Mouse (Mus musculus) spleen, postnatal 4 days (tissue): ENCODE results near the gene Gm3415.
A peak's percentile ranks its signal among the peaks of the same experiment; 100 is the strongest.
"Not testable (repeated sequence)": the region's sequence is repeated elsewhere in the genome, so short reads cannot be mapped to it uniquely, and the experiment has no call there.

ENCODE experiments used
- DNase-seq, 2 experiments: peaks; one replicate each; pipeline ENCODE4 v3.0.0; 2022; ENCODE audit warnings: low spot score in 2 of 2

Gene Gm3415

DNA sequence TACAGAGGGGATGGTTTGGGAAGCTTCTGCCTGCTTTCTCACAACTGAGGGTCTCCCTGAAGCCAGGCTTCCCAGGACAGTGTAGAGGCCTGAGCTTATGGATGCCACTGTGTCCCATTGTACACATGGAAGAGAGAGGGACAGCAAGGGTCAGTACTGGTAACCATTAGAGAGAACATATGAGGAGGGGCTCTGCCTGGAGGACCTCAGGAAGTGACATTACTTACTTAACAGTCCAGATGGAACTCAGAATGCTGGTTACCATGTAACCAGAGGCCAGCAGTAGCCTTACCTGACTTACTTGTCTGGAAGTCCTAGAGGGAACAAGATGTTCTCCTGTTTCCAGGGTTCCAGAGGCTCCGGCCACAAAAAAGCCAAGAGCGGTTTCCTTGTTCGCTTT, at the start of gene Gm3415:
TSS of gene Gm3415 (plus strand) at position 301 of the 400 bp plus-strand sequence.
- not testable (repeated sequence) for DNase-seq

DNA sequence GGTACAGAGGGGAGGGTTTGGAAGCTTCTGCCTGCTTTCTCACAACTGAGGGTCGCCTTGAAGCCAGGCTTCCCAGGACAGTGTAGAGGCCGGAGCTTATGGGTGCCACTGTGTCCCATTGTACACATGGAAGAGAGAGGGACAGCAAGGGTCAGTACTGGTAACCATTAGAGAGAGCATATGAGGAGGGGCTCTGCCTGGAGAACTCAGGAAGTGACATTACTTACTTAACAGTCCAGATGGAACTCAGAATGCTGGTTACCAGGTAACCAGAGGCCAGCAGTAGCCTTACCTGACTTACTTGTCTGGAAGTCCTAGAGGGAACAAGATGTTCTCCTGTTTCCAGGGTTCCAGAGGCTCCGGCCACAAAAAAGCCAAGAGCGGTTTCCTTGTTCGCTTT, 42.1 kb upstream of the Gm3415 start, which contains the start of gene Gm3402:
TSS of gene Gm3402 (plus strand) at position 301 of the 400 bp plus-strand sequence.
- DNase-seq = not testable (repeated sequence)

DNA sequence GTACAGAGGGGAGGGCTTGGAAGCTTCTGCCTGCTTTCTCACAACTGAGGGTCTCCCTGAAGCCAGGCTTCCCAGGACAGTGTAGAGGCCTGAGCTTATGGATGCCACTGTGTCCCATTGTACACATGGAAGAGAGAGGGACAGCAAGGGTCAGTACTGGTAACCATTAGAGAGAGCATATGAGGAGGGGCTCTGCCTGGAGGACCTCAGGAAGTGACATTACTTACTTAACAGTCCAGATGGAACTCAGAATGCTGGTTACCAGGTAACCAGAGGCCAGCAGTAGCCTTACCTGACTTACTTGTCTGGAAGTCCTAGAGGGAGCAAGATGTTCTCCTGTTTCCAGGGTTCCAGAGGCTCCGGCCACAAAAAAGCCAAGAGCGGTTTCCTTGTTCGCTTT, 30.4 kb upstream of the Gm3415 start, which contains the start of gene Gm3404:
TSS of gene Gm3404 (plus strand) at position 301 of the 400 bp plus-strand sequence.
- DNase-seq = peak in 1 of 2 experiments; percentile 48

DNA sequence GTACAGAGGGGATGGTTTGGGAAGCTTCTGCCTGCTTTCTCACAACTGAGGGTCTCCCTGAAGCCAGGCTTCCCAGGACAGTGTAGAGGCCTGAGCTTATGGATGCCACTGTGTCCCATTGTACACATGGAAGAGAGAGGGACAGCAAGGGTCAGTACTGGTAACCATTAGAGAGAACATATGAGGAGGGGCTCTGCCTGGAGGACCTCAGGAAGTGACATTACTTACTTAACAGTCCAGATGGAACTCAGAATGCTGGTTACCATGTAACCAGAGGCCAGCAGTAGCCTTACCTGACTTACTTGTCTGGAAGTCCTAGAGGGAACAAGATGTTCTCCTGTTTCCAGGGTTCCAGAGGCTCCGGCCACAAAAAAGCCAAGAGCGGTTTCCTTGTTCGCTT, 18.6 kb upstream of the Gm3415 start, which contains the start of gene Gm3409:
TSS of gene Gm3409 (plus strand) at position 301 of the 400 bp plus-strand sequence.
- DNase-seq = not testable (repeated sequence)

DNA sequence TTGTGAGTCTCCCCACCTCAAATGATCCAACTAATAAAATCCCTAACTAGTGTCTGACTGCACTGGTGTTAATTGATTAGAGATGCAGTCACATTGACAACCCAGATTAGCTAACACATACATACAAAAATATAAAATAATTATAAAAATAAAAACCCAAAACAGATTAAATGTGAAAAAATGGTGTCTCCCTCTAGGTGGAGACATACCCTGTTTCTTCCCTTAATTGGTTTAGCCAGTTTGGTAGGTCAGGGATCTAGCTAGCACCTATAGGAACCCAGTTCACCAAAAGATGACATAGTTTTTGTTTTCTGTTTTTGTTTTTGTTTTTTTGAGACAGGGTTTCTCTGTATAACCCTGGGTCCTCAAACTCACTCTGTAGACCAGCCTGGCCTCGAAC, 8.3 kb downstream of the Gm3415 start:
- no peak for DNase-seq

DNA sequence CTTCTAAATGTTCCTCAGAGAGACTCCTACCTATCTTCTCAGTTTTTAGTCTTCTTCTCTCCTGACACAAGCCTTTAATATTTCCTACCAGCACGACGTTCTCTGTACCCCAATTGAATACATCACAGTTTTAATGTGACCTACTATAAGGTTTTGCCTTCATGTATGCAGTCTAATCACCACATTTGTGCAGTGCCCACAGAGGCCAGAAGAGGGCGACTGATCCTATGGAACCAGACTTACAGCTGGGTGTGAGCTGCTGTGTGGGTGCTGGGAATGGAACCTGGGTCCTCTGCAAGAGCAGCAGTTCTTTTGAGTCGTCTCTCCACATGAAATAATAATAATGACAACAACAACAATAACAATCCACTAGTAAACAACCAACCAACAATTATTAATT, 11.1 kb downstream of the Gm3415 start:
- DNase-seq = peak in 1 of 2 experiments; percentile 56

DNA sequence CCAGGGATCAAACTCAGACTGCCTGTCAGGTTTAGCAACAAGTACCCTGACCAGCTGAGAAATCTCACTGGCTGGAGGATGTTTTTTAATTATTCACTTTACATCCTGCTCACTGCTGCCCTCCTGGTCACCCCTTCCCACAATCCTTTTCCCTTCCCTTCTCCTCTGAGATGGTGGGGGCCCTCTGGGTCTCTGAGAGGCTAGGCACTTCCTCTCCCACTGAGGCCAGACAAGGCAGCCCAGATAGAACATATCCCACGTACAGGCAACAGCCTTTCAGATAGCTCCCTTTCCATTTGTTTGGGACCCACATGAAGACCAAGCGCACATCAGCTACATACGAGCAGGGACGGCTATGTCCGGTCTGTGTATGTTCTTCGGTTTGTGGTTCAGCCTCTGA, 14.2 kb downstream of the Gm3415 start:
- DNase-seq = peak in 1 of 2 experiments; percentile 43

DNA sequence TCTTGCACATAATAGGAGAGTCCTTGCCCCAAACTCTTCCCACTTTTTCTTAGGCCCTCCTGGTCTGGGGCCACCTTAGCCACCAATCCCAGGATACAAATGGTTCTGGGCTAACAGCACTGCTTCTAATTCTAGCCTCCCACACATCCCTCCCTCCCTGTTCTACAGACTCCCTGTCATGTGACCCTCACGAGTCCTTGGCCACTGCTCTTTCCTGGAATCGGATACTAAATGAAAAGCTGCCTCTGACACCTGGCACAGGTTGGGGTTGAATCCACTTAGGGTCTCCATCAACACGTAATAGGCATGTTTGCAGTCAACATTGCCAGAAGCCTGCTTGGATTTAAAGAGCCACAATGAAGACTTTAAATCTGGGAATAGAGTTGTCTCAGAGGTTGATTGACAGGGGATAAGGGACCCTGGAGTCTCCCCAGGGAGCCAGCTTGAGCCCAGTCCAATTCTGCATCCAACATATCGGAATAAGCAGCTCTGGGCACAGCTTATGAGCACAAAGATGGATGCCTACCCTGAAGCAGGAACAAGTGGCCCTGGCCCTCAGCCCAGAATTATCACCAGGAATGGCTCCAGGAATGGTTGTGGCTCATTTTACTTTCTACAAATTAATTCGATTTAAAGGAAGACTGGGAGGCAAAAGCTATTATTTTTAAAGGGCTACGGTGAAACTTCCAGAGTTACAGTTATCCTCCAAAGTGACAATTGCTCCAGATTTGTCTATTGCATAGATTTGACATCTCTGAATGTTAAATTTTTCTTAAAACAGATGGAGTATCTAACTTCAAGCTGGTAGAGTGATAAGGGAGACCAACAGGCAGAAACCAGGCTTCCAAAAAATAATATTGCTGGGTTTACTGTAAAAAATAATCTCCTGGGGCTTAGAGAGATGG, 16.1 kb downstream of the Gm3415 start:
- DNase-seq = peak in 1 of 2 experiments; percentile 40

DNA sequence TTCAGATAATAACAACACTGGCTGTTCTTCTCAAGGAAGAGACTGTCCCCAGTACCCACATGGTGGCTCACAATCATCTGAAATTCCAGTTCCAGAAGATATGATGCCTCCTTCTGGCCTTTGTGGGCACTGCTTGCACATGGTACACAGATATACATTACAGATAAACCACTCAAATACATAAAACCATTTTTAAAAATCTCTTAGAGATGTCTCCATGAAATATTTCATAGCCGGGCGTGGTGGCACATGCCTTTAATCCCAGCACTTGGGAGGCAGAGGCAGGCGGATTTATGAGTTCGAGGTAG, 16.8 kb downstream of the Gm3415 start:
- not testable (repeated sequence) for DNase-seq

DNA sequence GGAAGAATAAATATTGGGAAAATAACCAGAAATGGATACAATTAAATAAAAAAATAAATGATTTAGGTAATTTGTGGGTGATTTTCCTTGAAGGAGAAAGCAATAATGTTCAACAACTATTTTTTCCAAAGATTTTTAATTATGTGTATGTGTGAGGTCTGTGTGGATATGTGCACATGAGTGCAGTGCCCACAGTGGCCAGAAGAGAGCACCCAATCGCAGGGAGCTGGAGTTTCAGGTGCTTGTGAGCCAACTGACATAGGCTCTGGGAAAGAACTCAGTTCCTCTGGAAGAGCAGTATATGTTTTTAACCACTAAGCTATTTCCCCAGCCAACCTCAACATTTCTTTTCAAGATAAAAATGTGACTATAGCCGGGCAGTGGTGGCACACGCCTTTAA, 20.7 kb downstream of the Gm3415 start:
- DNase-seq = no peak

DNA sequence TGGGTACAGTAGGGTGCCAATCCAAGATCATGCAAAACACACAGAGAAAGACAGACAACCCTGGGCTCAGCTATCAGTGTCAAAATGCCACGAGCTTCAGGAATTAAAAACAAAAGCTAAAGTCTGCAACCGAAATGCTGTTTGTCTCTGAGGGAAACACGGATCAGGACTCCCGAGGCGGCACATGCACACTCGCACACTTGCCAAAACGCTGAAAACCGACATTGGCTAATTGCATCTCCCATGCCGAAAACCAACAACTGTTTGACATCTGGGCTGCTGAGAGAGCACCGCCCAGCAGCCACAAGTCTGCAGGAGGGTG, 28.2 kb downstream of the Gm3415 start:
- no peak for DNase-seq

DNA sequence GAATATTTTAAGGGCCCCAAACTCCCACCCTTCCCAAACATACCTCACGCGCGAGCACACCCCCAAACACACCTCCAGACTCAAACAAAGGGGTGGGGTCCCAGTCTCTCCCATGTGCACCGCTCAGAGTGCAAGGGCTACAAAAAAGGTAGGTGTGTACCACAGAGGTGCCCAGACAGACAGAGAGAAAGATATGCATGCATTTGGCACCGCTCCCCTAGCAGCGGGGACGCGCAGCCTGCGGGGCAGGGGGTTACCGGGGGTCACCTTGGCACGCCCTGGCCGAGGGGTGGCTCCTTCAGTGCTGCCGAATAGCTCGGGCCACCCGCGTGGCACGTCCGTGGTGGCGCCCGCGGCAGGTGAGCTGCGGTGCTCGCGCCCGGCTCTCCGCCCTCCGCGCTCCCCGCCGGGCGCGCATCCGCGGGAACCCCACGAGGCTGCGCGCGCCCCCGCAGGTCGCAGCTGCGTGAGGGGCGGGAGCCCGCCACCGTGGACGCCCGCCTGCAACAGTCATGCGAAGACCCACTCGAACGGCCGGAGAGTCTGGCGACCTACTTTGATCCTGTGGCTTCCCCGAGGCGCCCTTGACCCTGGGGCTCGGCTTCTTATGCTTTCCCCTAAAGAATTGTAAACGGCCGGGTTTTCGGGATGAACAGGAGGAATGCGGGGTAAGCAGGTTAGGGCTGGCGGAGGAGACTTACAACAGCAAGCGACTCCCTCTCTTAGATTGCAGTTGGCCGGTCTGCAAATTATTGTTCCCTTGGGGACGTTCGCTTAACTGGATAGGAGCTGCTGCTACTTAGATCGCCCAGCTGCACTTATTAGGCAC, 28.8 kb downstream of the Gm3415 start, which contains the start of gene Gpr12:
TSS of gene Gpr12 (minus strand) at position 762 of the 829 bp plus-strand sequence.
- DNase-seq = no peak

DNA sequence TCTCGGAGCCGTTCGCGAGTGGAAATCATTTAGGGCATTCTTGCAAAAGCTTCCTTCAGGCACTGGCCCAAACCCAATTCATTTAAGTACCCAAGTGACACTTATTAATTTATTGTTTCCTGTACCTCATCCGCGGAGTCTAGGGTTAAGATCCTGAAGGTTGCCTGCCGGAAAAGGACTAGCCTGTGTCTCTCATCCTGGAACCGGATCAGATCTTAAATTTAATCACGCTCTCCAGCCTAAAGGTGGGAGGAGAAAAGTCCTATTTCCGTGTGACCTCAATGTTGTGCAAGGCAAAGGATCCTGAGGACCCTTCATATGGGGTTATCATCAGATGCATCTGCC, 29.3 kb downstream of the Gm3415 start:
- no peak for DNase-seq

DNA sequence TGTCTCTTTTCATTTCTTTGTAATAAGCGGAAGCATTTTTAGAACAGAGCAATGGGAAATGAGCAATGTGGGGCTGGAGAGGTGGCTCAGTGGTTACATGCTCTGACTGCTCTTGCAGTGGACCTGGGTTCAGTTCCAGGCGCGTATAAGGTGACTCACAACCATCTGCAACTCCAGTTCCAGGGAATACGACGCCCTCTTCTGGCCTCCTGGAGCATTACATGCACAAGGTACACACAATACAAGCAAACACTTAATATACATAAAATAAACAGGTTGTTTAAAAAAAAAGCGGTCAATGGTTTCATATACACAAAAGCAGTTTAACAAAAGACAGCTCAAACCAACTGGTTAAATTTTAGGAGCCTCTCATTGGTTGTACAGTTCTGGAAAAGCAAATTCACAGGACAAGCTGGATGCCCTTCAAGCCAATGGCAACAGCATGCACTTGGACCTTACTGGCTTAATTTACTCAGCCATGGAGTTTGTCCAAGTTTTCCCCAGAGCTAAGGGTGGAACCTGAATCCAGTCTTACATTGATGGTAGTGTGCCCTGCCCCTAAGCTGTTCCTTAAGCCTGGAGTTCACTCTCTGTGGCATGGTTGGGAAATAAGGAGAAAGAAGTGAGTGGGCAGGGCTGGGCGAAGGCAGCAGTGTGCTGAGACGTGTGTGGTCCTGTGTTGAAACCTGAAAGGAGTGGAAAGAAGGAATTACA, 30.6 kb downstream of the Gm3415 start:
- no peak for DNase-seq

DNA sequence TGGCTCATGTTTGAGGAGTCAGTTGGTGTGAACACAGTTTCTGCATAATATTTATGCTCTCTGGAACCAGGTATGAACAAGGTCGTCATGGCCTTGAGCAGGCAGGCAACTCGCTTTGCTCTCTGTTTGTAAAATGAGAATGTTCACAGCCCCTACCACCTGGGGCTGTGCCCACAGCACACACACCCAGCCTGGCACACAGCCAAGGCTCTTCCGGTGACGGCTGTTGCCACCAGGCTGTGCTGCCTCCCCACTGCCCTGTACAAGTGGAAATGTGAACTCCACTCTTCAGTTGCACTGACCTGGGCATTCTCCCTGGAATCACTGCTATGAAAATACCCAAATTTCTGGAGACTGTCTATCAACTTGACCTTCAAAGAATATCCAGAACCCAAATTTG, 35.1 kb downstream of the Gm3415 start:
- DNase-seq = no peak

DNA sequence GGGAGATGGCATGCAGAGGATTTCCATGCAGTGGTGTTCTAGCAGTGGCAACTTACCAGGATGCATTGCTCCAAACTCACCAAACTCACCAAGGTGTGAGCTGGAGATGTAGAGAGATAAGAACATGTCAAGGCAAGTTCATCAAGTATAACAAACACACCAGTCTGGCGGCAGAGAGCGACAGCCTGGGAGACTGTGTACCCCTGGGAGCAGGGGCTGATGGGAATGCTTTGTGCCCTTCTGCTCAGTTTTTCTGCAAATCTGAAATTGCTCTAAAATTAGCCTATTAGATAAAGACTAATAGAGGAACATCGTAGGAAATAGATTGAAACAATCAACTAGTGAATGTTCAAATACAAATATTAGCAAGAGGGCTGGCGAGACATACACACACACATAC, 35.7 kb downstream of the Gm3415 start:
- DNase-seq = no peak

DNA sequence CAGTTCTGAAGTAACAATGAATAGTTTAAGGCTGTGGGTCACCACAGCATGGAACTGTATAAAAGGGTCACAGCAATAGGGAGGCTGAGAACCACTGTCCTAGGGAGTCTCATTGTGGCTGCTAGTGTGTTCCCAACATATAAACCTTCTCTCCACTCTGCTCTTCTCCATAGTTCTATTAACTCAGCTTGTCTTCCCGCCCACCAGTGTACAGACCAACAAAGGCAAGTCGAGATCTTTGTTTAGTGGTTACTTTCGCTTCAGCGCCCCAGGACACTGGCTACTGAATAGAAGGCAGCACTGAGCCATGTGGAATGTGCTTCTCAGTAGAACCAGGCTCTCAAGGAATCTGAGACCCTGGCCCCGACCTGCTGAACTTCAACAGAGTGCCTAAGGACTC, 36.6 kb downstream of the Gm3415 start:
- DNase-seq = no peak

DNA sequence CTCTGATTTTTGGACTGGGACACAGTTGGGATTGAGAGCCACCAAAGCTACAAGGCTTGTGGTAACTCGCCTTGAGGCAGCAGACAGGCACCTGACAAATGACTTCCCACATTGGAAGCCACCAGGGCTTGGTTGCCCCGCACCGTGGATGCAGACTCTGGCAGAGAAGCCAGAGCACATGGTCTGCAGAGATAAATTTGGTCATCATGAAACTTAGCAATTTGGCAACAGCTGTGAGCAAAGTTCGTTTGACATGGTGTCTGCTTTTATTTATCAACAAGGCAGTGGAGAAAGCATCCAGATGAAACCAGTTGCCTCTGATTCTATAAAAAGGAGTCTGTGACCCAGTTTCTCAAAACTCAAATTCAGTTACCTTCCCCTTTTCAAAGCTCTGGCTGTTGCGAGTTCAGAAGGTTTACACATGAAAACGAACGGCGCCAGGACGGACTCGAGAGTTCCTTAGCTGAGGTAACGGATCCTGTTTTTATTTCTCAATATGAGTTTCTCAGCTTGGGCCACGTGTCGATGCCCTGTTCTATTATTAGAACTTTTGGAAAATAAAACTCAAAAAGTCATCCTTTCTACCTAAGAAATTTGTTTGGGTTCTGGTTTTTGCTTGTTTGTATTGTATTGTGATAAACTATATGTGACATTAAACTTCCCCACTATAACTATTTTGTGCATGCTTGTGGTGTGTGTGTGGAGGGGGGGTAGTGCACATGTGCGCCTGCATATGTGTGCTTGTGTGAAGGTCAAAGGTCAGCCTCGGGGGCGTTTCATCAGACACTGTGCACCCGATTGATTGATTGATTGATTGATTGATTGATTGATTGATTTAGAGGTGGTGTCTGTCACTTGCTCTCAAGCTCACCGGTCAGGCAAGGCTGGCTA, 40.9 kb downstream of the Gm3415 start:
- DNase-seq = no peak

DNA sequence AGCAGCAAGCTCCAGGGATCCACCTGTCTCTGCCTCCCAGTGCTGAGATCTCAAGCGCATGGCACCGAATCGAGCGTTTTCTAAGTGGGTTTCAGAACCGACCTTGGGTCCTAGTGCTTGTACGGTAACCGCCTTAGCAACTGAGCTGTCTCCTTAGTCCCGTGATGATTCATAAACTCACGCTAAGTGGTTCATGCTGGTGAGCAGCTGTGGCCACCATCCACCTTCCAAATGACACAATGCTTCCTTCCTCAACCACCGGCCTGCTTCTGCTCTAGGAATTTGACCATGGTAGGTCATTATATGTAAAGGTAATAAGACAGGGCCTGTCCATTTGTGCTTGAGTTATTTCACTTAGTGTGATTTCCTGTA, 41.6 kb downstream of the Gm3415 start:
- DNase-seq = no peak

DNA sequence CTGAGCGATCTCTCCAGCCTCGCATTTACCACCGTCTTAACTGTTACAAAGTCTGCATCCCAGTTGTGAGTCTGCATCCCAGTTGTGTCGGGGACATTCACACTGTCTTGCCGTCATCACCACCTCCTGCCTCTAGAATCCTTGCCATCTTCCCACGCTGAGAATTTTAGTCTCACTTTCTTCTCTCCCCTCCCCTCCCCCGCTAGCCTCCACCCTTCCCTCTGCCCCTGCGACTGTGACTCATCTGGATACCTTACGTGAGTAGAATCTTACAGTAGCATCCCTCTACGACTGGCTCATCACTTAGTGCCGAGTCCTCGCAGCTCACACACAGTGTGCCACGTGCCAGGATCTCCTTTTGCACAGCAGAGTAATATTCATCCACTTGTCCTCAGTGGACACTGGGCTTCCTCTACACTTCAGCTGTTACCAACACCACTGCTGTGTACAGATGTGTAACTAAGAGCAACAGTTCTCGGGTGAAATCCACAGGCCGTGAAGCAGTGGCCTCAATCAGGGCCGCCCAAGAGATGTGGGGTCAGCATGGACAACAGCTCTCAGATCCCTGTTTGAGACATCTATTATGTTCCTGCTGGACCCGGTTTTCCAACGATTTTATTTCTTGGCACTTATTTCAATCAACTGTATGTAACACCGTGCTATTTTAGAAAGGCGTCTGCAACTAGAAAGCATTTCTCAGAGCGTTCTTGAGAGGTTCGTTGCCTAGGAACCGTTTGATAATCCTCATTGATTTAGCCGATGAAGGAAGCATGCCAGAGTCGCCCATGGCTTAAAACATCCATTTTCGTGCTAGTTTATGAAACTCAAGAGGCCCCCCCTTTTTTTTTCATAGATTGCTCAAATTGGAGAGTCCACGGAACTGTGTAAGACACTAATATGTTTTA, 42.5 kb downstream of the Gm3415 start:
- no peak for DNase-seq
